Mouse (Mus musculus): Measurements from ENCODE around the gene Dazap2.

GRCm38 (mm10) chr15:100587166-100587565 lies 28.0 kb upstream of the Dazap2 start:
- TF ChIP-seq POLR2A (IDR thresholded peaks at IDR 0.05; ENCODE audit: insufficient read depth, low read depth, low read length) (no peak), CTCF (IDR thresholded peaks at IDR 0.05) (no peak)
